Mouse (Mus musculus): Measurements from ENCODE around the gene Gm49337.

Gene Gm49337

DNA sequence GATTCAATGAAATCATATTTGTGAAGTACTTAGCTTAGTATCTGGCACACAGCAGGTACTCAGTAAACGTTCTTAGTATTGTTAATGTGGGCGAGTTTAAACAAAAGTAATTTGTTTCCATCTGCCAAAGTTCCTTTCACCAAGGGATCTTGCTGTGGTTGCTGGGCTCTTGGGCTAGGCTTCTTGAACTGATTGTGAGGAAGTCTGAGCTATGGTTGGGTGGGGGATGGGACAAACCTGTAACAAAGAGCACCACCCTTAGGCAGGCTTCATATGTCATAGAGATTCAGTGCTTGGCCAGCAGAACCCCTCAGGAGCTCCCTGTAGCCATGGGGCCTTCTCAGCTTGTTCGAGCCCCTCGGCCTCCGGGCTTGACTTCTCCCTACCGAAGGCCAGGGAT, at the start of gene Gm49337, which contains the start of gene 1700042G07Rik:
Gene Gm49337, plus strand, starts transcription at position 313 of the 400 bp plus-strand sequence.
Gene 1700042G07Rik, plus strand, starts transcription at position 301 of the 400 bp plus-strand sequence.
- DNase-seq (ENCODE audit: low read depth, low spot score), result no peak

DNA sequence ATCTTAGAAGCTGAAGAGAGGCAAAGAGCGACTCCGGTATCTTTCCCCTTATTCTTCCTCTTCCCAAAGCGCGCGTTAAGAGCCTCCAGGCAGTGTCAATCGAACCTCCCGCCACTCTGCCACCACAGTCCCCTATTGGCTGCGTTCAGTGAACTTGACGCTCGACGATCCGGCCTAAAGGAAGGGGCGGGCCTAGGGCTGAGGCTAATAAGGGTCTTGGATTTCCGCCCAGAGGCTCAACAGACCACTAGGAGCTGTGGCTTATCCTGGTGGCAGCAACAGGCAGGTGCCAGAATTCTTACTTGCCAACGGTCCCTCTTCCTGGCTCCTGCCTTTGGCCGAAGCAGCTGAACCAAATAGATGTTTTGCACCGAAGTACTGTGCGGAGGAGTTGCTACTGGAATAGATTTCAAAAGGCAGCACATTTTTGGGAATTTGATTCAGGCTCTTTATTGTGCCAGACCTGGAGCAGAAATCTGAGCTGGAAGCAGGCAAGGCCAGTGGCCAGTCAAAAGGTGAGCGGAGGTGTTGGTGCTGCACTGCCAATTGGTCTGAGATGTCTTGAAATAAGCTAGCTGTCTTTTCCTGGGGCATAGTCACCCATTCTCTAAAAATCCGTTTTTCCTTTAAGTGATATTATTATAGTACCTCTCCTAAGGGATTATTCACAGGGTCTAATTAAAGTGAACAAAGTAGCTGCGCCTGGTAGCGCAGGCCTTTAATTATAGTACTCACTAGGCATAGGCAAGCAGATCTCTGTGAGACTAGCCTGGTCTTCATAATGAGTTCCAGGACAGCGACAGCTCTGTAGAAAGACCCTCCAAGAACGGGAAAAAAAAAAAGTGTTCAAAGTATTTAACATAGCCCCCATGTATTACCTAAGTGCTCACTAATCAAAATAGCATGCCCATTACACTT, 49.3 kb upstream of the Gm49337 start, which contains the start of the genes Rad54l and Pomgnt1:
Gene Rad54l, minus strand, starts transcription at position 89 of the 918 bp plus-strand sequence.
Gene Pomgnt1, plus strand, starts transcription at position 239 of the 918 bp plus-strand sequence.
- DNase-seq (ENCODE audit: low read depth, low spot score), result peak; percentile 81

DNA sequence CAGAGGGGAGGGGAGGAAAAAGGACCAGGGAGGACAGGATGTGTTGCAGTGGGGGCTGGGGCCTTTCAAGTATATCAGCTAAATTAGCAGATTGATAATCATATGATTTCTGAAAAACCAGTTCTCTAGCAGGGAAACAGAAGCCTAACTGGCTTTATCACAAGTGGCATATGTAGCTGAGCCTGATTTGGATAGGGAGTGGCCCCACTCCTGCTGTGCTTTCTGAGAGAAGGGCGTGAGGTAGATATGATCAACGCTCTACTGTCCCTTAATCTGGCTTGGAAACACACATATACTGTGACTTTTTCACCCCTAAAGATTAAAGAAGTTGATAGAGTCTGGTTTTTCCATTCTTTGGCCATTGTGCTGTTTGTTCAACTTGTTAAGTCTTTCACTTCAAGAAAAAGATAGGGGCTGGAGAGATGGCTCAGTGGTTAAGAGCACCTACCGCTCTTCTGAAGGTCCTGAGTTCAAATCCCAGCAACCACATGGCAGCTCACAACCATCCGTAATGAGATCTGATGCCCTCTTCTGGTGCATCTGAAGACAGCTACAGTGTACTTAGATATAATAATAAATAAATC, 47.3 kb upstream of the Gm49337 start:
- DNase-seq (ENCODE audit: low read depth, low spot score), result no peak

DNA sequence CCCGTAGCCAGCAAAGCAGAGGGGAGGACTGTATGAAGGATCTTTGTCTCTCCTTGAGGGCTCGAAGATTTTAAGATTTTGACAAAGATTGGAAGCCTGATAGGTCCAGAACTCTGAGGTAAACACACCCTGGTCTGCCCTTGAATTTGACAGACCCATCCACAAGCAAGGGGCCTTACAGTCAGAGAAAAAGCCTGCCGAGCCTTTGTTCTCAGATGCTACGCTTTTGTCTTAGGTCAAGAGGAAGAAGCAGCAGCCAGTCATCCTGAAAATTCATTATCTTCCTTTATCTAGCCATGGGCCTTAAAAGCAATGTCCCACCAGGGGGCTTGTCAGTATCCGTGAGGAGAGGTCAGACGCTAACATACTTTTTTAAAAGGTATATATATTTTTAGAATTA, 45.2 kb upstream of the Gm49337 start:
- no peak for DNase-seq (ENCODE audit: low read depth, low spot score)

DNA sequence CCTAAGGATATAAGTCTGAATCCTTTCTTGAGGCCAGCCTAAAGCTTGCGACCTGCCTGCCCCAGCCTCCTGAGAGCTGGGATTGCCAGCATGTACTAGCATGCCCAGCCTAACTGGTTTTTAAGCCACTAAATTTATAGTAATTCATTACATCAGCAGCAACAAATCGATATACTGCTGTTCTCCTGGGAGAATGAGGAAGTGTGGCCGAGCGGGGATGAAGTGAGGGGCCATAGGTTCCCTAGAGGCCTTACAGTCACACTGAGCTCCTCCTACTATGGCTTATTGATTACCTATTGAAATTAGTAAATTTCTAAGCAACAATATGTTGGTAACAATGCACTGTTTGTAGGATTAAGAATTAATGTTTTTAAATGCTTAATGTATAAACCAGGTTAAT, 40.1 kb upstream of the Gm49337 start:
- DNase-seq (ENCODE audit: low read depth, low spot score), result no peak

DNA sequence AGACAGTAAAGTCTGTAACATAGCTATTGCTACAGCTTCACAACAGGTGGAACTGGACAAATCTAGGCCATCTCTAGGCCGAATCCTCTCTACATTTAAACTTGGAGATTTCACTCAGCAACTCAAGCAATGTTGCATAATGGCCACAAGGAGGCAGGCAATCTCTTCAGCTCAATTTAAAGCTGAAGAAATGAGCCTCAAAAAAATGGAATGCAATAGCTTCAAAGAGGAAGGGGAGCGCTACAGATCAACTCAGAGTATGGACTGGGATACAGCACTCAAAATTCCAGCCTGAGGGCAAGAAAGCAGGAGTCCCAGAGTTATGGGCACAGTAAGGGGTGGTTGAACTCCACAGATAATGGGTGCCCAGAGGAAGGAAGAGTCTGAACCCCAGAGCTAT, 38.2 kb upstream of the Gm49337 start:
- no peak for DNase-seq (ENCODE audit: low read depth, low spot score)

DNA sequence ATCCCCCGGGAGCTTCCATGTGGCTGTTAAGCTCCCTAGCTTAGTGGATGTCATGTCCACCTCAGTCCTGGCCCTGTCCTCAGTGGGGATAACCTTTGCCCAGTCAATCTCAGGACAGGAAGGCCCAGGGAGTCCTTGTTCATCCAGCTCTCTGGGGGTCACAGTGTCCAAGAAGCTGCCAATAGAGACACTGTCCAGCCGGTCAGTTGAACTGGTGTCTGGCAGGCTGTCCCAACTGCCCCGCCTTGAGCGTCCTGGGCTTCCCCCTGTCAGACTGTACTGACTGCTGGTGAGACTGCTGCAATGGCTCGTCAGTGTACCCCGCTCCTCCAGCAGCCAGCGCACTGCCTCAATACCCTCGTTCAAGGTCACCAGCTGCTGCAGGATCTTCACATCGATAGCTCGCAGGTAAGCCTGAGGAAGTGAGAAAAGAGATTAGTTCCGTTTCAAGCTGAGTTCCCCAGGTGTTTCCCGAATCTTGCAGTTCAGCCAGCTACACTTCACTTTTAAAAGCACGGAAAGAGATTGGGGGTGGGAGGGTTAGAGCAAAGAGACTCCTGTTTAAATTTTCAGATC, 35.7 kb upstream of the Gm49337 start:
- DNase-seq (ENCODE audit: low read depth, low spot score), result no peak

DNA sequence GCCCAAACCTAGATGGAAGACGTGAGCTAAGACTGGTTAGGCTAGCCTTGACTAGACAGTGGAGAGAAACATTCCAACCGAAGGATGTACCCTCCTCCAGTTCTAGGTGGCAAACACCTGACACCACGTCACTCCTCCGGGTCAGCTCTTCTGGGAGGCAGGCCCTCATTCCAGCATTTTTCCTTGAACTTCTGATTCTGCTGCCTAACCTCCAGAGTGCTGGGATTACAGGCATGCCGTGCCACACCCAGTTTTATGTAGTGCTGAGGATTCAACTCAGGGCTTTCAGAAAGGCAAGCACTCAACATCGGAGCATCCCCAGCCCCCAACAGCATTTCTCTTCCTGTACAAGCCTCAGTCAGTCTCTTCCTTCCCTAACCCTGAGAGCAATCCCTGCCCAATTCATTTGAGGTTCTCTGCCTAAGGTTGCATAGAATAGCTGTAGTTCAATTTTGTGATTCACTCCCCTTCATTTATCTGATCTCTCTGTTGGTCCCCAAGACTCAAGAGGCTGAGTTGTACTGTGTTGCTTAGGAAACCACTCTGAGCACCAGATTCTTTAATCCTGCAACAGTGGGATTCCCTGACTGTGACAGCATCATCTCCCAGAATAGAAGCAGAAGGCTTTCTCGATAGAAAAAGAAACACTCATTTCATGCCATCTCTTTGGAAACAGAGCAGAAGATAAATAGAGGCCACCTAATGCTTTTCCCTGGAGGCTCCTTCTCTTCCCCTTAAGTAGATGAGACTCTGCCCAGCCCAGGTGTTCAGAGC, 32.2 kb upstream of the Gm49337 start:
- no peak for DNase-seq (ENCODE audit: low read depth, low spot score)

DNA sequence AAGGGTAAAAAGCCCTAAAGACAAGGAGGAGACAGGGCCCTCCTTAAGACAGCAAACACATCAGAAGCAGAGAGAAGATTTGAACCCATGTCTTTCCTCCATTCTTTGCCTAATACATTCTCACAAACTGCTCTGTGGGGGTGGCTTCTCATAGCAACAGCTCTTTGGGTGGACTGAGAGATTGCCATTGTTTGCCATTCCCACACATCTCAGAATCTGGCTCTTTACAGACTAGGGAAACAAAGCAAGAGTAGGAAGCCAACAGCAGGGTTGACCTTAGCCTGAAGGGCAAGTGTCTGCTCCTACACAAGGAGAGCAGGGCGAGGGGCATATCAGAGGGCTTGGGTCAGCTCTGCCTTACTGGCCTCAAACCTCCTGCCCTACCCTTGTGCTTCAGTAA, 31.4 kb upstream of the Gm49337 start:
- DNase-seq (ENCODE audit: low read depth, low spot score), result no peak

DNA sequence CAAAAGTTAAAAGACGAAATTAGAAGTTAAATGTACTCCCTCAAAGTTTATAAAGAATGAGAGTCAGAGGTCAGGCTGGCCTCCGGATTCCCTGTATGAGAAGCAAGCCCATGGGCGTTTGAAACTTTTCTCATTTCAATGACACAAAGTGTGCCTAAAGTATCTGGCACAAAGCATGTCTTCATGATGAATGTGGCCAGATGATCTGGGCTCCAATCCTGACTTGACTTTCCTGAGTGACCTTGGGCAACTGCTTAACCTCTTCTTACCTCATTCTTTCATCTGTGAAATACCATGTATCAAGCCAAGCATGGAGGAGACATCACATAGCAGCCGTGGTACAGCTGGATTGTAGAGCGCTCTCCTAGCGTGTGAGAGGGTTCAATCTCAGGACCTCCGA, 30.9 kb upstream of the Gm49337 start:
- no peak for DNase-seq (ENCODE audit: low read depth, low spot score)

DNA sequence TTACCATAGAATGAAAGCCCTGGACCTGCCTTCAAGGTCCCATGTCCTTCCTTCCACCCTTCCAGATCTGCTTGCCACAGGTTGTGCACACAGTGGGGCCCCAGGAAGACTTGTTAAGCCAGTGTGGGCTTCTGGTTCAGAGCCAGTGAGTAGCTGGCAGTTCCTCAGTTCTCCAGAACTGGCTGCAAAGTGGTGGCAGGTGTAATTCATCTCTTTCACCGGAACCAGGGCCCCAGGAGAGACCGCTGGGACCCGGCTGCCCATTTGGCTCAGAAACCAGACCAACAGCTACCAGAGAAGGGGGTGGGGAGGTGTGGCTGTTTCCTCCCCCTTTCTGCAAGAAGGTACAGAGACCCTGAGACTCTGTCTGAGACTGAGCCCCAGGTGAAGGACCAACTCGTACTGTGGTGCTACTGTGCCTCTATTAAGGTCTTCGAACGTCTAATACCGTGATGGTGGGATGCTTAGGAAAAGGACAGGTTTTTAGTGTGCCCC, 29.8 kb upstream of the Gm49337 start:
- DNase-seq (ENCODE audit: low read depth, low spot score), result no peak

DNA sequence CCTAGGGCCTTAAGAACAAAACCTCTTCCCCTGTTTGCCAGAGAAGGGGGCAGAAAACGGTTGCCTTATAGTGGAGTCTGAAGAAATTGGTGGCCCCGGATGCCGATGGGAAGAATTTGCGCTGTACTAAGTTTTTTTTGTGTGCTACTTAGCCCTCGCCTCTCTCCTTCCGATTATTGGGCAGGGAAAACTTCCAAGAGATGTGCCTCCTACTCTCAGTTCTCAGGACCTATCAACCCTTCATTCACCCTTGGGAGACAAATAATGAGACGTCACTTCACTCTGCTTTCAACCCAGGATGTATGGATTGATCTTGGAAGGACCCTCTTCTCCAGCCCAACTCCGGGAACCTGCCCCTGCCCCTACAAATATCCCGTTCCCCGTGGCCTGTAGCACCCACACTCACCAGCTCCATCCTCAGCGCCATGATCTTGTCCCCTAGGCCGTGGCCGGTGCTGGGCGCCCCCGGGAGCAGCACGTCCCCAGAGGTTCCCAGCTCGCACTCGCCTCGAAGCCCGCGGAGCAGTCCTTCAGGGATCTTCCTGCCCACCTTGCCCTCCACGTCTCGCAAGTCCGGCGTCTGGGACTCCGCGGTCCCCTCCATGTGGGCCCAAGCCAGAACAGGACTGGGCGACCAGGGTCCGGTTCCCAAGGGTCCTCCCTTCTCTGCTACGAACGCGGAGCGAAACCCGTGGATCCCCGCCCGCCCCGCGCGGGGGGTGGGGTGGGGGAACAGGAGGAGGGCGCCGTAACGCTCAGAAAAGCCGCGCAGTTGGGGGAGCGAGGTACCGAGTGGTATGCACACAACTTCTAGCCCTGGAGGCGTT, 29.1 kb upstream of the Gm49337 start:
- DNase-seq (ENCODE audit: low read depth, low spot score), result no peak

DNA sequence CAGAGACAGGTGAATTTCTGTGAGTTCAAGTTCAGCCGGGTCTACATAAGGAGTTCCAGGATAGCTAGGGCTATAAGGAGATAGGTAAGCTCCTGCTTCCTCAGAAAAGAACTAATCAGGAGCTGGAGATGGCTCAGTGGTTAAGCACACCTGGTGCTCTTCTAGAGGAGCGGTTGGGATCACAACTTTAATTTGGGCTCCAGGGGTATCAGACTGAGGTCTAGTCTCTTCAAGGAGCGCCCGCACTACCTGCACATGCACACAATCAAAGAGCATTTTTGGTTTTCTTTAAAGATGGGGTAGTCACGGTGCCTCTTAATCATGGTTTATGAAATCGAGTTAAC, 23.4 kb upstream of the Gm49337 start:
- no peak for DNase-seq (ENCODE audit: low read depth, low spot score)

DNA sequence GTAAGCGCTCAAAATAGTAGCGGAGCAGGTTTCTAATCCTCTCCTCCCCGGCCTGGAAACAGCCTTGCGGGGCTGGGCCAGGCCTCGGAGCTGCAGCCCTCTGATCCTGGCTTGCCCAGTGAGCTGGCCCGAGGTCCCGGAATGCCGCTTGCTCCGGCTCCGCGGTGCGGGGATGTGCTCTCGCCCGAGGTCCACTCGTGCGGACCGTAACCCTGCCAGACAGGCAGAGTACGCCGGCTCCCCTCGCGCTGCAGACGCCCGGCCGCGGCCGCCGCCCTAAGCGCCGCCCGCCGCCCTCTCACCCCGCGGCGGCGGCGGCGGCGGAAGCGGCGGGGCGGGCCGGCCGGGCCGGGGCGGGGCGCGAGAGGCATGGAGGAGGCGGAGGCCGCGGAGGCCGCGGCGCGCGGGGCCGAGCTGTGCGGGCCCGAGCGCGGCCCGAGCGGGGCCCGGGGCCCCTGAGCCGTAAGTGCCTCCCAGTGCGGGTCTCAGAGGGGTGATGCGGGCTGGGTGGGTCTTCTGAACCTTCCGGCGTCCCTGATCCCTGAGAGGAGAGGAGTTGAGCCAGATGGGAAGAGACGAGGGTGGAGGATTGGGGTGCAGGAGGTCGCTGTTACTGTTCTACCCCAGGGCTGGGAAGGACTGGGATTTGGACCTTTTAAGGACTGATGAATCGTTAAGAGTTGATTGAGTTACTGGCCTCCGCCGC, 22.9 kb upstream of the Gm49337 start:
- peak; percentile 52 for DNase-seq (ENCODE audit: low read depth, low spot score)

DNA sequence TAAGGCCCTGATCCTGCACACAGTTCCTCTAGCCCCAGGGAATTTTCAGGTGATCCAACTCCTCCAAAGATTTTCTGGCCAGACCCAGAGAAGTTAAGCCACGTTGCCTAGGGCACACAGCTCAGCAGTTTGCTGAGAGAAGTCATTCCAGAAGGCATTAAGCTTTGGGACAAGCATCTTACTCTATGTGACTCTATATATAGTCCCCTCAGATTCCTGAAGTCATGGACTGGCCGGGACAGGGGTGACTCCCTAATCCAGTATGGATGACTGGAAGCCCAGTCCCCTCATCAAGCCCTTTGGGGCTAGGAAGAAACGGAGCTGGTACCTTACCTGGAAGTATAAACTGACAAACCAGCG, 22.3 kb upstream of the Gm49337 start:
- no peak for DNase-seq (ENCODE audit: low read depth, low spot score)

DNA sequence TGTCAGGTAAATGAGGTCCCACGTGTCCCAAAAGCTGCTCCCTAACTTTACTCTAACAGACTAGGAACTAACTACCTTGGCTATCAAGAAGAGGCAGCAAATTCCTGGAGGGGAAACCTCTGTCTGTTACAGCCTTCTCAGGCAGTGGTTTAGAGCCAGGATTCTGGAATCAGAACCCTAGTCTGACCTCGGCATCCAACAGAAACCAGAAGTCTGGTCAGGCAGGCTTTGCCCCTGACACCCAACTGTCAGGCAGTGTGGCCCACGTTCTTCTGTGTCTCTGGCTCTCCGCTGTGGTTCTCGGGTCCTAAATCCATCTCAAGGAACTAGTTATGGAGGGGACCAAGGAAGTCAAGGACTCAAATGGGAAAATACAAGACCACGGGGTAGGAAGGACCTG, 21.9 kb upstream of the Gm49337 start, which contains the start of gene Lurap1:
Gene Lurap1, minus strand, starts transcription at position 101 of the 400 bp plus-strand sequence.
- DNase-seq (ENCODE audit: low read depth, low spot score), result no peak

DNA sequence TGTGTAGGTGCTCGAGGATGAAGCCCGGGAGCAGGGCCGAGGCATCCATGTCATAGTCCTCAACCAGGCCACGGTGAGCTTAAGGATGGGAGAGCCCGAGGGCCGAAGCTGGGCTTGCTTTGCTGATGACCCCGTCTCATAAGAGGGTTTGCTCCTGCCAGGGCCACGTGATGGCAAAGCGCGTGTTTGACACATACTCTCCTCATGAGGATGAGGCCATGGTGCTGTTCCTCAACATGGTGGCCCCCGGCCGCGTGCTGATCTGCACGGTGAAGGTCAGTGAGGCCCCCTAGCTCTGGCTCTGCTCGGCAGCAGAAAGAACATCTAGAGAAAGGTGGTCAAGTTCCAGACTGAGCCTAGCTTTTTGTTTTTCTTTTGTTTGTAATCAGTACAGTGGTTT, 20.5 kb upstream of the Gm49337 start:
- DNase-seq (ENCODE audit: low read depth, low spot score), result no peak

DNA sequence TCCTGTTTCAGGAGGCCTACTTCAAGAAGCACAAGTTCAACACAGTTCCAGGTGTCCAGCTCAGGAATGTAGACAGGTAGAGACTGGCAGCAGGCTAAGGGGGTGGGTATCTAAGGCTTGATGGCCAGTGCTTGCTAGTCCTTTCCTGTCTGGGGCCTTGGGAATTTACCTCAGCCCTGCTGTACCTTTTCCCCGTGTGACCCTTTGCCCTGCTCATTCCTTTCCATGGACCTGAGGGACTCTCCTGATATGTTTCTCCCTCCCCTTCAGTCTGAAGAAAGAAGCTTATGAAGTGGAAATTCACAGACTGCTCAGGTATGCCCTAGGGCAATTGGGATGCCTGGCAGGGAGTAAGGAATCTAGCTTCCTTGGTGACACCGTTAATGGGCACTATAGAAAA, 15.3 kb upstream of the Gm49337 start:
- no peak for DNase-seq (ENCODE audit: low read depth, low spot score)

DNA sequence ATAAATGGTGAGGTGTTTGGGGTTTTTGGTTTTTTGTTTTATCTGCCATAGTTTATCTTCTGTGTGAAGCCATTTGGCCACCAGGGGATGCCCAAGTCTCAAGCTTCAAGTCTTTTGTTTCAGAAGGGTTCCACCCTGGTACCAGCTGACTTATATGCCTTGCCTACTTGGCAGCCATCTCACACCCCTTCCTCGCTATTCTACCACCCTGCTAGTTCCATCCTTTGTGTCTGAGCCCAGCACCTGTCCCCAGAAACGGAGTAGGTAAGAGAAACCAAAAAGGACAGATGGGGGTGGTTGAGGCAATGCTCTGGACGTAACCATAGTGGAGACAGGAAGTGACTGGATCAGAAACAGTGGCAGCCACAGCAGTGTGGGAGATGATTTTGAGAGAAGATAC, 13.3 kb upstream of the Gm49337 start:
- no peak for DNase-seq (ENCODE audit: low read depth, low spot score)

DNA sequence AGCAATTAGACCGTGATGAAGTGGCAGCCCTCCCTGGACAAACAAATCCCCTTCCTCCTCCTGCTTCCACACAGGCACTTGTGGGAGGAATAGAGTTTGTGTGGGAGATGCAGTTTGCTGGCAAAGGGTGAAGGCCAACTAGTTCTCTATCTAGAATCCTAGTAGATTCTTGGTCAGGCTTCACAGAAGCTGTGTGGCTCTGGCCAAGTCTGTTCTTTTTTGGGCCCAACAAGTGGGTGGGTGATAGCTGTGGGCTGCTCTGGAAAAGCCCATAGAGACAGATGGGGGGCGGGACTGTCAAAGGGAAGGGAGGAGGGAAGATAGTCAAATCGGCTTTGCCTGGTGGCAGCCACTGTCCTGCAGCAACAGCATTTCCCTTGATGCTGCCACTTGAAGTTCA, 12.4 kb upstream of the Gm49337 start:
- no peak for DNase-seq (ENCODE audit: low read depth, low spot score)
